Mouse (Mus musculus): ENCODE measurements around the gene Kalrn.

The Kalrn gene

GRCm38 (mm10) chr16:34072136-34072535 is 501.2 kb downstream of the Kalrn start:
- 72% methylated on average over 3 of the region's 3 CpGs for WGBS

- 93% methylated on average over 3 of the region's 3 CpGs for WGBS
Measured at GRCm38 (mm10) chr16:34071223-34071825, 502.0 kb downstream of the Kalrn start.

- WGBS, result 82% methylated on average over 3 of the region's 3 CpGs
Measured at GRCm38 (mm10) chr16:34069481-34069880, 503.9 kb downstream of the Kalrn start.

- WGBS, result 94% methylated on average over 4 of the region's 4 CpGs
Measured at GRCm38 (mm10) chr16:34066376-34066775, 507.0 kb downstream of the Kalrn start.

GRCm38 (mm10) chr16:34063313-34063712 is 510.0 kb downstream of the Kalrn start:
- WGBS, result 52% methylated on average over 4 of the region's 4 CpGs

GRCm38 (mm10) chr16:34061661-34062060 is 511.7 kb downstream of the Kalrn start:
- WGBS, result 83% methylated on average over 1 of the region's 1 CpGs

GRCm38 (mm10) chr16:34058611-34059010 is 514.7 kb downstream of the Kalrn start:
- WGBS, result 88% methylated on average over 3 of the region's 3 CpGs

GRCm38 (mm10) chr16:34057464-34057863 is 515.9 kb downstream of the Kalrn start:
- WGBS, result 79% methylated on average over 5 of the region's 5 CpGs

- 75% methylated on average over 10 of the region's 10 CpGs for WGBS
Measured at GRCm38 (mm10) chr16:34056418-34057111, 516.8 kb downstream of the Kalrn start.

GRCm38 (mm10) chr16:34050090-34050489 is 523.2 kb downstream of the Kalrn start:
- WGBS, result 75% methylated on average over 7 of the region's 7 CpGs

- WGBS, result 86% methylated on average over 12 of the region's 12 CpGs
Measured at GRCm38 (mm10) chr16:34049361-34049760, 524.0 kb downstream of the Kalrn start.

GRCm38 (mm10) chr16:34048232-34048631 is 525.1 kb downstream of the Kalrn start:
- WGBS, result 82% methylated on average over 4 of the region's 4 CpGs

- 61% methylated on average over 7 of the region's 7 CpGs for WGBS
Measured at GRCm38 (mm10) chr16:34047543-34047942, 525.8 kb downstream of the Kalrn start.

- 42% methylated on average over 4 of the region's 4 CpGs for WGBS
Measured at GRCm38 (mm10) chr16:34047006-34047360, 526.3 kb downstream of the Kalrn start.

GRCm38 (mm10) chr16:34046268-34047005 is 526.9 kb downstream of the Kalrn start:
- 56% methylated on average over 13 of the region's 13 CpGs for WGBS

- WGBS, result 87% methylated on average over 8 of the region's 8 CpGs
Measured at GRCm38 (mm10) chr16:34044539-34044938, 528.8 kb downstream of the Kalrn start.

GRCm38 (mm10) chr16:34043048-34043795 is 530.1 kb downstream of the Kalrn start:
- WGBS, result 70% methylated on average over 6 of the region's 6 CpGs

GRCm38 (mm10) chr16:34042586-34042985 is 530.7 kb downstream of the Kalrn start:
- WGBS, result 78% methylated on average over 4 of the region's 4 CpGs

- 50% methylated on average over 6 of the region's 6 CpGs for WGBS
Measured at GRCm38 (mm10) chr16:34040276-34040675, 533.1 kb downstream of the Kalrn start.

- WGBS, result 66% methylated on average over 4 of the region's 4 CpGs
Measured at GRCm38 (mm10) chr16:34039736-34040135, 533.6 kb downstream of the Kalrn start.

GRCm38 (mm10) chr16:34036327-34037047 is 536.8 kb downstream of the Kalrn start:
- WGBS, result 58% methylated on average over 10 of the region's 10 CpGs

All from cerebral cortex, adult 2 months (tissue).